Comparison of ENCODE assay signal across 17 mouse cellular contexts in genomic region chr8:106368501-106368900, GRCm38 (mm10). TPM values are rescaled to one million over a fixed set of nuclear protein-coding genes. Genes with fewer than 3 reads are reported as not detected.
DNase-seq lines count a peak whose midpoint lies in the region; ATAC-seq and TF ChIP-seq lines count a peak whose summit lies in the region.
"Had no signal": no experiment of that assay in that cellular context is flagged by ENCODE, and none has a peak within 500 bp of the region (broad histone marks: within the 10 kb centered on the region; RNA-seq: fewer than 3 reads in every experiment).

No protein-coding gene starts in this region.

- H3K27me3 ChIP-seq in forebrain, postnatal 0 days (ENCODE audit: insufficient read depth, low read length) = no peaks in the 10 kb centered on the region
- no peaks in the 10 kb centered on the region for H3K27me3 ChIP-seq in forebrain, embryonic 15.5 days
- H3K27me3 ChIP-seq in liver, postnatal 0 days (ENCODE audit: insufficient read depth, low read length) = no peaks in the 10 kb centered on the region
- H3K27me3 ChIP-seq in MEL (ENCODE audit: control insufficient read depth in 1 of 2, insufficient read depth in 2 of 2, low read length in 2 of 2) = peaks cover 4 to 7% of the 10 kb centered on the region in 2 experiments; a peak in 3 of 4 replicates
- no peaks in the 10 kb centered on the region for H3K27me3 ChIP-seq in small intestine, adult 2 months (ENCODE audit: control insufficient read depth, insufficient read depth, low read length)
- H3K27me3 ChIP-seq: limb, embryonic 12.5 days; neural tube, embryonic 15.5 days; stomach, embryonic 15.5 days had no signal

- H3K4me3 ChIP-seq in forebrain, postnatal 0 days (ENCODE audit: low read depth, low read length) = no peak overlapping the region
- H3K4me3 ChIP-seq in forebrain, embryonic 15.5 days = no peak overlapping the region
- H3K4me3 ChIP-seq in liver, postnatal 0 days (ENCODE audit: low read depth, low read length) = no peak overlapping the region
- no peak overlapping the region for H3K4me3 ChIP-seq in MEL (ENCODE audit: control insufficient read depth in 1 of 2, insufficient read depth in 1 of 2, low read depth in 2 of 2, low read length in 2 of 2)
- no peak overlapping the region for H3K4me3 ChIP-seq in small intestine, adult 2 months (ENCODE audit: low read depth, low read length)
- H3K4me3 ChIP-seq: limb, embryonic 12.5 days; neural tube, embryonic 15.5 days; stomach, embryonic 15.5 days had no signal

- TF ChIP-seq POLR2A in MEL (IDR thresholded peaks at IDR 0.05; ENCODE audit: control insufficient read depth in 1 of 2, insufficient read depth in 1 of 2, low read depth in 1 of 2, low read length in 2 of 2, poor library complexity in 1 of 2) = no peak
- no peak for TF ChIP-seq POLR2A in small intestine, adult 2 months (IDR thresholded peaks at IDR 0.05; ENCODE audit: low read depth, low read length)

- no peak overlapping the region for H3K27ac ChIP-seq in forebrain, postnatal 0 days (ENCODE audit: low read depth, low read length)
- H3K27ac ChIP-seq in forebrain, embryonic 15.5 days (replicated peaks) = no peak overlapping the region
- H3K27ac ChIP-seq in liver, postnatal 0 days (ENCODE audit: low read depth) = no peak overlapping the region
- no peak overlapping the region for H3K27ac ChIP-seq in MEL (ENCODE audit: control insufficient read depth, low read depth, low read length)
- no peak overlapping the region for H3K27ac ChIP-seq in small intestine, adult 2 months (ENCODE audit: insufficient read depth, low read depth, low read length)
- H3K27ac ChIP-seq: limb, embryonic 12.5 days; neural tube, embryonic 15.5 days; stomach, embryonic 15.5 days had no signal

- no peak overlapping the region for H3K4me2 ChIP-seq in forebrain, postnatal 0 days (ENCODE audit: low read depth)
- H3K4me2 ChIP-seq in forebrain, embryonic 15.5 days (replicated peaks) = no peak overlapping the region
- H3K4me2 ChIP-seq in liver, postnatal 0 days (ENCODE audit: low read depth, low read length) = no peak overlapping the region
- H3K4me2 ChIP-seq: limb, embryonic 12.5 days; neural tube, embryonic 15.5 days; stomach, embryonic 15.5 days had no signal

- 69% methylated on average over 3 of the region's 3 CpGs for WGBS in forebrain, postnatal 0 days
- WGBS in forebrain, embryonic 15.5 days = 71% methylated on average over 3 of the region's 3 CpGs
- WGBS in liver, postnatal 0 days (ENCODE audit: insufficient replicate concordance) = 68% methylated on average over 3 of the region's 3 CpGs
- 72% methylated on average over 3 of the region's 3 CpGs for WGBS in small intestine, adult 2 months

- TF ChIP-seq CTCF in forebrain, postnatal 0 days (IDR thresholded peaks at IDR 0.05; ENCODE audit: low read depth) = peak; percentile 17; the same call in 1 of the 2 replicates
- peak; percentile 51 for TF ChIP-seq CTCF in liver, postnatal 0 days (IDR thresholded peaks at IDR 0.05; ENCODE audit: low read depth)
- peak; percentile 45 to 63 (median 51) for TF ChIP-seq CTCF in MEL (IDR thresholded peaks at IDR 0.05 in 2 of 3, conservative IDR thresholded peaks at IDR 0.05 in 1 of 3; ENCODE audit: control insufficient read depth in 1 of 3, insufficient read depth in 1 of 3, low read depth in 2 of 3, low read length in 3 of 3, poor library complexity in 1 of 3, severe bottlenecking in 1 of 3)
- TF ChIP-seq CTCF in small intestine, adult 2 months (IDR thresholded peaks at IDR 0.05; ENCODE audit: extremely low read depth, insufficient read length, insufficient replicate concordance, low read depth, low read length) = peak; percentile 27; the same call in 1 of the 2 replicates

- ATAC-seq in forebrain, postnatal 0 days = no peak
- ATAC-seq in forebrain, embryonic 15.5 days (replicated peaks) = no peak
- ATAC-seq in liver, postnatal 0 days = no peak
- ATAC-seq: forebrain, embryonic 16.5 days; midbrain, embryonic 16.5 days had no signal

- no peak overlapping the region for H3K9ac ChIP-seq in forebrain, postnatal 0 days
- H3K9ac ChIP-seq in forebrain, embryonic 15.5 days (replicated peaks) = no peak overlapping the region
- no peak overlapping the region for H3K9ac ChIP-seq in liver, postnatal 0 days (replicated peaks)
- H3K9ac ChIP-seq in MEL (ENCODE audit: control insufficient read depth, low read depth, low read length, poor library complexity, severe bottlenecking) = no peak overlapping the region
- H3K9ac ChIP-seq: limb, embryonic 12.5 days; neural tube, embryonic 15.5 days; stomach, embryonic 15.5 days had no signal

- DNase-seq in forebrain, postnatal 0 days = no peak
- DNase-seq in liver, postnatal 0 days = no peak
- DNase-seq in liver (no peak), MEL (ENCODE audit: low read depth, low spot score) (peak; percentile 30)
- DNase-seq in gastrocnemius, adult 18-20 months (ENCODE audit: low spot score) = no peak
- no peak for DNase-seq in kidney, postnatal 4 days
- DNase-seq: heart, postnatal 36 days; kidney, adult 11 months; lung, postnatal 36 days; right cerebral cortex, postnatal 14 days had no signal

- TF ChIP-seq RAD21 in MEL (IDR thresholded peaks at IDR 0.05; ENCODE audit: low read depth, low read length) = peak; percentile 46

- no peak for TF ChIP-seq EP300 in liver, postnatal 0 days (IDR thresholded peaks at IDR 0.05; ENCODE audit: low read depth)
- TF ChIP-seq EP300 in MEL (IDR thresholded peaks at IDR 0.05; ENCODE audit: low read depth in 1 of 2, low read length in 2 of 2) = no peak

- H3K36me3 ChIP-seq in forebrain, postnatal 0 days (ENCODE audit: insufficient read depth) = no peaks in the 10 kb centered on the region
- no peaks in the 10 kb centered on the region for H3K36me3 ChIP-seq in forebrain, embryonic 15.5 days
- H3K36me3 ChIP-seq in liver, postnatal 0 days (replicated peaks; ENCODE audit: insufficient read depth, low read length) = no peaks in the 10 kb centered on the region
- H3K36me3 ChIP-seq in MEL (ENCODE audit: control insufficient read depth in 1 of 2, insufficient read depth in 2 of 2, low read length in 2 of 2) = peaks cover 0 to 11% of the 10 kb centered on the region in 2 experiments; a peak in 2 of 4 replicates
- no peaks in the 10 kb centered on the region for H3K36me3 ChIP-seq in small intestine, adult 2 months (ENCODE audit: control insufficient read depth, insufficient read depth, low read length)
- H3K36me3 ChIP-seq: limb, embryonic 12.5 days; neural tube, embryonic 15.5 days; stomach, embryonic 15.5 days had no signal

- H3K79me2 ChIP-seq in MEL (ENCODE audit: control insufficient read depth, insufficient read depth, low read length, poor library complexity) = no peaks in the 10 kb centered on the region

- no peaks in the 10 kb centered on the region for H3K4me1 ChIP-seq in forebrain, postnatal 0 days (ENCODE audit: insufficient read depth)
- H3K4me1 ChIP-seq in forebrain, embryonic 15.5 days = no peaks in the 10 kb centered on the region
- H3K4me1 ChIP-seq in liver, postnatal 0 days (ENCODE audit: insufficient read depth) = no peaks in the 10 kb centered on the region
- peaks cover 8 to 10% of the 10 kb centered on the region in 2 experiments for H3K4me1 ChIP-seq in MEL (ENCODE audit: control insufficient read depth in 1 of 2, insufficient read depth in 2 of 2, low read length in 2 of 2)
- H3K4me1 ChIP-seq in small intestine, adult 2 months (ENCODE audit: control insufficient read depth, insufficient read depth, insufficient read length, low read length) = no peaks in the 10 kb centered on the region
- H3K4me1 ChIP-seq: limb, embryonic 12.5 days; neural tube, embryonic 15.5 days; stomach, embryonic 15.5 days had no signal

- H3K9me3 ChIP-seq in forebrain, postnatal 0 days (ENCODE audit: low read length) = no peaks in the 10 kb centered on the region
- H3K9me3 ChIP-seq in forebrain, embryonic 15.5 days = no peaks in the 10 kb centered on the region
- H3K9me3 ChIP-seq in liver, postnatal 0 days (ENCODE audit: low read length) = no peaks in the 10 kb centered on the region
- no peaks in the 10 kb centered on the region for H3K9me3 ChIP-seq in MEL (replicated peaks; ENCODE audit: insufficient read depth, low read length)
- H3K9me3 ChIP-seq: neural tube, embryonic 15.5 days; stomach, embryonic 15.5 days had no signal

TF ChIP-seq in MEL, 35 proteins besides CTCF, POLR2A, EP300 and RAD21 (continues in another document):
- peak; percentile 11; the same call in 1 of the 2 replicates for TF ChIP-seq ZC3H11A (IDR thresholded peaks at IDR 0.05; ENCODE audit: low read depth, low read length)
- TF ChIP-seq MAFK (IDR thresholded peaks at IDR 0.05; ENCODE audit: borderline replicate concordance, low read depth, low read length) = no peak
- TF ChIP-seq MXI1 (IDR thresholded peaks at IDR 0.05; ENCODE audit: low read depth, low read length) = no peak
- TF ChIP-seq MAX (IDR thresholded peaks at IDR 0.05; ENCODE audit: low read length) = no peak
- no peak for TF ChIP-seq ZKSCAN1 (IDR thresholded peaks at IDR 0.05; ENCODE audit: low read depth, low read length)
- no peak for TF ChIP-seq USF2 (IDR thresholded peaks at IDR 0.05; ENCODE audit: borderline replicate concordance in 1 of 2, insufficient read depth in 1 of 2, low read depth in 1 of 2, low read length in 2 of 2)
- TF ChIP-seq TAL1 (IDR thresholded peaks at IDR 0.05; ENCODE audit: low read length) = no peak
- TF ChIP-seq TBP (IDR thresholded peaks at IDR 0.05; ENCODE audit: low read depth, low read length) = no peak

RNA-seq across cellular contexts. Expression of gene Smpd3, which starts 30.7 kb away (rescaled TPM):
- total RNA-seq in forebrain, postnatal 0 days (2014; rRNA removed) = 103 and 114 TPM in 2 replicates
- 63.1 and 84.8 TPM in 2 replicates for polyA plus RNA-seq in forebrain, postnatal 0 days (2015; fragmentation: Nextera tagmentation; extraction: Ambion mirVana)
- 47.4 and 49.3 TPM in 2 replicates for polyA plus RNA-seq in forebrain, embryonic 15.5 days (2015; fragmentation: Nextera tagmentation; extraction: Ambion mirVana)
- polyA plus RNA-seq in liver, postnatal 0 days (2015; fragmentation: Nextera tagmentation; extraction: Ambion mirVana) = 1.2 and 1.3 TPM in 2 replicates
- total RNA-seq in MEL (2012; rRNA removed) = 0.04 and 0.07 TPM in 2 replicates
- polyA plus RNA-seq in MEL (2012; ENCODE audit: insufficient read depth in 1 of 2, insufficient read length in 2 of 2, low read depth in 1 of 2, low replicate concordance in 2 of 2, missing spikeins in 1 of 2) = under 1 TPM in 1 of 2 experiments, not detected in 1; 0.08 TPM
- polyA plus RNA-seq in small intestine, adult 2 months (2012; rRNA removed) = 37.5 and 73.6 TPM in 2 replicates
- total RNA-seq in gastrocnemius, adult 18-20 months (2021) = 1 to 10 TPM in 1 of 2 experiments, under 1 TPM in 1; 0.43 to 1.1 TPM

RNA-seq across cellular contexts. Expression of gene Zfp90, which starts 46.6 kb away (rescaled TPM):
- 36.7 and 39.2 TPM in 2 replicates for total RNA-seq in forebrain, postnatal 0 days (2014; rRNA removed)
- 32.5 and 38.0 TPM in 2 replicates for polyA plus RNA-seq in forebrain, postnatal 0 days (2015; fragmentation: Nextera tagmentation; extraction: Ambion mirVana)
- polyA plus RNA-seq in forebrain, embryonic 15.5 days (2015; fragmentation: Nextera tagmentation; extraction: Ambion mirVana) = 54.6 and 57.4 TPM in 2 replicates
- polyA plus RNA-seq in liver, postnatal 0 days (2015; fragmentation: Nextera tagmentation; extraction: Ambion mirVana) = 2.8 and 2.9 TPM in 2 replicates
- total RNA-seq in MEL (2012; rRNA removed) = 2.5 and 2.6 TPM in 2 replicates
- polyA plus RNA-seq in MEL (2012; ENCODE audit: insufficient read depth in 1 of 2, insufficient read length in 2 of 2, low read depth in 1 of 2, low replicate concordance in 2 of 2, missing spikeins in 1 of 2) = 1 to 10 TPM in 1 of 2 experiments, not detected in 1; 3.9 TPM
- 0.60 and 0.70 TPM in 2 replicates for polyA plus RNA-seq in small intestine, adult 2 months (2012; rRNA removed)
- total RNA-seq in gastrocnemius, adult 18-20 months (2021) = under 1 TPM; 0.74 to 0.78 TPM

Comparison
In these comparisons a context has a peak if more than half of its experiments do, and no peak if none do; other contexts are left out.
1. RNA of gene Smpd3, which starts 30.7 kb away (polyA plus RNA-seq): 63.1 to 84.8 TPM in forebrain, postnatal 0 days, 37.5 to 73.6 TPM in small intestine, adult 2 months and 47.4 to 49.3 TPM in forebrain, embryonic 15.5 days; 1.2 to 1.3 TPM in liver, postnatal 0 days and 0.08 TPM in MEL; every median in the first group is over 10 times any median in the second.
2. Peak in every context shown above with its lines, with median percentiles within 50 percentile points of each other: CTCF ChIP-seq.